Mouse (Mus musculus): ENCODE measurements around the gene Zfp408.
A peak's percentile ranks its signal among the peaks of the same experiment; 100 is the strongest.
"Not testable (repeated sequence)": the region's sequence is repeated elsewhere in the genome, so short reads cannot be mapped to it uniquely, and the experiment has no call there.

Zfp408 gene

GRCm38 (mm10) chr2:91650360-91650995 is 887 bp upstream of the Zfp408 start:
- DNase-seq = no peak

GRCm38 (mm10) chr2:91649152-91649551 is 439 bp downstream of the Zfp408 start:
- no peak for DNase-seq

- DNase-seq = peak in 1 of 2 experiments; percentile 78
Observed at GRCm38 (mm10) chr2:91646733-91647132, 2.9 kb downstream of the Zfp408 start.

GRCm38 (mm10) chr2:91645811-91646210 is 3.8 kb downstream of the Zfp408 start:
- DNase-seq = no peak

GRCm38 (mm10) chr2:91645354-91645753 is 4.2 kb downstream of the Zfp408 start:
- no peak for DNase-seq

GRCm38 (mm10) chr2:91644021-91644420 is 5.6 kb downstream of the Zfp408 start:
- no peak for DNase-seq

- no peak for DNase-seq
Observed at GRCm38 (mm10) chr2:91642825-91643415, 6.7 kb downstream of the Zfp408 start.

- DNase-seq = no peak
Observed at GRCm38 (mm10) chr2:91638931-91639330, 10.7 kb downstream of the Zfp408 start.

GRCm38 (mm10) chr2:91636727-91637338 is 12.8 kb downstream of the Zfp408 start:
- DNase-seq = no peak

- DNase-seq = no peak
Observed at GRCm38 (mm10) chr2:91636229-91636628, 13.4 kb downstream of the Zfp408 start, which contains the start of gene F2. Gene F2 (minus strand): TSS chr2:91636414.

GRCm38 (mm10) chr2:91635486-91635885 is 14.1 kb downstream of the Zfp408 start:
- no peak for DNase-seq

GRCm38 (mm10) chr2:91634841-91635240 is 14.8 kb downstream of the Zfp408 start:
- no peak for DNase-seq

GRCm38 (mm10) chr2:91633334-91633977 is 16.1 kb downstream of the Zfp408 start:
- no peak for DNase-seq

- DNase-seq = no peak
Observed at GRCm38 (mm10) chr2:91632316-91632715, 17.3 kb downstream of the Zfp408 start.

- no peak for DNase-seq
Observed at GRCm38 (mm10) chr2:91631826-91632225, 17.8 kb downstream of the Zfp408 start.

GRCm38 (mm10) chr2:91630384-91630783 is 19.2 kb downstream of the Zfp408 start:
- DNase-seq = no peak

- DNase-seq = no peak
Observed at GRCm38 (mm10) chr2:91629682-91630081, 19.9 kb downstream of the Zfp408 start.

GRCm38 (mm10) chr2:91628171-91628570 is 21.4 kb downstream of the Zfp408 start:
- no peak for DNase-seq

- DNase-seq = no peak
Observed at GRCm38 (mm10) chr2:91627486-91627885, 22.1 kb downstream of the Zfp408 start.

GRCm38 (mm10) chr2:91623366-91623765 is 26.2 kb downstream of the Zfp408 start:
- DNase-seq = not testable (repeated sequence)

- DNase-seq = no peak
Observed at GRCm38 (mm10) chr2:91622356-91622755, 27.2 kb downstream of the Zfp408 start.

- not testable (repeated sequence) for DNase-seq
Observed at GRCm38 (mm10) chr2:91609370-91609769, 40.2 kb downstream of the Zfp408 start.

- no peak for DNase-seq
Observed at GRCm38 (mm10) chr2:91602389-91602788, 47.2 kb downstream of the Zfp408 start.

- DNase-seq = no peak
Observed at GRCm38 (mm10) chr2:91600475-91600874, 49.1 kb downstream of the Zfp408 start.

Measured in kidney, adult 8-10 months (tissue).